Mouse (Mus musculus) megakaryocyte, embryonic 14.5 days (primary cell): ENCODE measurements around the gene Pacsin1.

Experiments used
- FLI1 ChIP-seq: IDR thresholded peaks from 2 replicates; pipeline ENCODE4 v1.6.1; 2012; ENCODE audit warnings: low read length, inconsistent platforms, mixed read lengths
- GATA1 ChIP-seq: IDR thresholded peaks from 3 replicates; pipeline ENCODE4 v1.6.1; 2012; ENCODE audit warnings: mixed read lengths, low read length, inconsistent platforms, borderline replicate concordance

- TF ChIP-seq GATA1 (no peak), FLI1 (no peak)
Measured at GRCm38 (mm10) chr17:27656414-27656813, 1.1 kb downstream of the Pacsin1 start.
